Mouse (Mus musculus): ENCODE measurements around the gene Akr1cl.

DNA sequence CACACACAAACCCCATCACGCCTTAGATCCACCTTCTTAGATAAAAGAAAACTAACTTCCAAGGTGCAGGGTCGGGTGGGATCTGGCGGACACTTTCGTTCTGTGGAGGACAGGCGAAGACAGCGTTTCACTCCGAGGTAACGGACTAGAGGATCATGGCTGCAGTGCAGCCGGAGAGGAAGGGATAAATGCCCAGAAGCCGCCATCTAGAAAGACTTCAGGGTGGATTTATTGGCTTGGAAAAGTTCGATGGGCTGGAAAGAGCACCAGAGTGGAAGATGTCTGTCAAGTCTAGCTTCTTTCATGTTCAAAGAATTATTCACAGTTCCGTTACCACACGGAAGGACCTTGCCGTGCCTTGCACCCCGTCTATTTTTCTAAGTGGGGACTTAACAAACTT is 31.6 kb upstream of the Akr1cl start:
- TF ChIP-seq TAL1 (IDR thresholded peaks at IDR 0.05; ENCODE audit: low read length) (no peak), GATA1 (IDR thresholded peaks at IDR 0.05; ENCODE audit: low read length) (no peak)

Measured in erythroblast, embryonic 14.5 days (primary cell).